Mouse (Mus musculus) liver, embryonic 14.5 days (tissue): Measurements from ENCODE around the gene Barx2. TPM values are rescaled to one million over a fixed set of nuclear protein-coding genes. Genes with fewer than 3 reads are reported as not detected.

Experiments
- ATAC-seq: fragments of 200-750 bp; cut with Nextera tagmentation; 2 replicates; pipeline ENCODE4 v1.8.0; 2017; ENCODE audit warnings: moderate number of reproducible peaks, mild to moderate bottlenecking, moderate library complexity; ENCODE audit not compliant: insufficient read depth
- DNase-seq, 3 experiments: peaks; one replicate each; pipeline ENCODE4 v3.0.0-alpha.2; 2012 to 2013; ENCODE audit warnings: low read depth in 3 of 3, low spot score in 3 of 3
- H3K27ac ChIP-seq: fragments of 300-500 bp; sonication (generic); 2 replicates; pipeline ENCODE4 v1.5.1; 2014; ENCODE audit warnings: moderate library complexity, mild to moderate bottlenecking, control low read depth, inconsistent platforms
- H3K27me3 ChIP-seq: fragments of 300-500 bp; sonication (generic); 2 replicates; pipeline ENCODE4 v1.6.1; 2014; ENCODE audit warnings: mild to moderate bottlenecking, low read length, moderate library complexity; ENCODE audit not compliant: control insufficient read depth, insufficient read depth
- H3K36me3 ChIP-seq: fragments of 300-500 bp; sonication (generic); replicated peaks from 2 replicates; pipeline ENCODE4 v1.6.1; 2014; ENCODE audit warnings: low read depth; ENCODE audit not compliant: control insufficient read depth, insufficient read depth
- H3K4me1 ChIP-seq, 2 experiments: fragments of 200-500 bp in 1 of 2; fragments of 300-500 bp in 1 of 2; sonication (generic) in 1 of 2; replicated peaks; 2 replicates each; pipeline ENCODE4 v1.6.1; 2012 to 2014; ENCODE audit warnings: antibody characterized with exemption in 1 of 2, inconsistent platforms in 1 of 2, low read length in 1 of 2; ENCODE audit not compliant: control insufficient read depth in 2 of 2, insufficient read depth in 2 of 2
- H3K4me2 ChIP-seq: fragments of 300-500 bp; sonication (generic); 2 replicates; pipeline ENCODE4 v1.6.1; 2014; ENCODE audit warnings: low read depth, mild to moderate bottlenecking, control low read depth, moderate library complexity
- H3K4me3 ChIP-seq, 2 experiments: fragments of 200-500 bp in 1 of 2; fragments of 300-500 bp in 1 of 2; sonication (generic) in 1 of 2; 2 replicates each; pipeline ENCODE4 v1.5.1; 2012 to 2014; ENCODE audit warnings: low read depth in 2 of 2, low read length in 2 of 2, mild to moderate bottlenecking in 2 of 2, control low read depth in 1 of 2, inconsistent platforms in 1 of 2, moderate library complexity in 1 of 2; ENCODE audit not compliant: insufficient read depth in 1 of 2
- H3K9ac ChIP-seq: fragments of 300-500 bp; sonication (generic); replicated peaks from 2 replicates; pipeline ENCODE4 v1.6.1; 2014; ENCODE audit warnings: mild to moderate bottlenecking, control low read depth, moderate library complexity
- H3K9me3 ChIP-seq: fragments of 300-500 bp; sonication (generic); 2 replicates; pipeline ENCODE4 v1.6.1; 2016; ENCODE audit warnings: low read length, mixed read lengths; ENCODE audit not compliant: control insufficient read depth
- CTCF ChIP-seq: IDR thresholded peaks from 2 replicates; pipeline ENCODE4 v1.5.1; 2016; ENCODE audit warnings: antibody characterized with exemption, low read depth, control low read depth
- EP300 ChIP-seq: IDR thresholded peaks from 2 replicates; pipeline ENCODE4 v1.6.1; 2016; ENCODE audit warnings: antibody characterized with exemption, low read depth
- WGBS: fragments of 180-500 bp; shearing (Covaris S2); extraction: QIAGEN DNeasy Blood & Tissue Kit; methylation state at CpG from one replicate; pipeline ENCODE4 v1.1.7; 2014; ENCODE audit not compliant: insufficient replicate concordance; 5-methylcytosine and 5-hydroxymethylcytosine counted together
- polyA plus RNA-seq, 2 experiments: library from polyadenylated mRNA; depleted of rRNA in 1 of 2; stranded (reverse) in 1 of 2; unstranded in 1 of 2; fragments of >200 nt; fragmentation: Nextera tagmentation in 1 of 2; extraction: Ambion mirVana in 1 of 2; gene quantifications; 2 replicates each; pipeline versions ENCODE4 v1.2.1 to v1.2.3; 2012 to 2014

Barx2 gene
- polyA plus RNA-seq (2012; rRNA removed) (not detected in 2 replicates), polyA plus RNA-seq (2014; fragmentation: Nextera tagmentation; extraction: Ambion mirVana) (not detected in 2 replicates)

DNA sequence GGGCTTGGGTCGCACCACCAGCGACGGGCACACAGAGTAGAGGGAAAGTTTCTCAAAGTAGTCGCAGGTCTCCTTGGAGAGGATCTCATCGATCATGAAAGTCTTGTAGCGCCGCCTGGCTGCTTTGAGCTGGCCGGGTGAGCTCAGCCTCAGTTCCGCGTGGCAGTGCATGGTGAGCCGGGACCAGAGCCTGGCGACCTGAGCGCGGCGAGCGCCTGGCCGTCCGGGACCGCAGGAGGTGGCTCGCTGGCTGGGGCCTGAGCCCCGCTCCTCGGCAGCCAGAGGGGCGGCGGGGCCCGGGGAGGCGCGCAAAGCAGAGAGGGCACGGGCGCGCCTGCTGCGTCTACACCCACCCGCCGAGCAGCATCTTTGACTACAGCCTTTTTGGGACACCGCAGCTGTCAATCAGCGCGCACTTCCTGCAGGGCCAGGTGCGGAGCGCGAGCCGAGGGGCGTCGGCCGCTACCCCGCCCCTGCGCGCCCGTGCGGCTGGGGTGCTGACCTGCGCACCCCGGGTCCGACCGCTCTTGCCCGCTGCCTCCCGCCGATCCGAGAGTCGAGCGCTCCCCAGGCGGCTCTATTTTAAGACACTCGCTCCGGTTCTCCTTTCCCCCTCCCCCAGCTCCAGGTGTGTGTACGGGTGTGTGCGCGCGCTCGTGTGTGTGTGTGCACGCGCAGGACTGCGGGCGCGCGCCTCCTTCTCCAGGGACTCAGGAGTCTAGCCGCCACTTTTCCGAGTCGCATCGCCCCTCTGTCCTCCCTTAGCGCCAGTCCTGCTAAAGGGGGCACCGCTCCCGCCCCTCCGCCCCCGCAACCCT is at the start of gene Barx2:
Barx2 (minus strand) TSS at position 542 of the 818 bp plus-strand sequence.
- H3K36me3 ChIP-seq: no peaks in the 10 kb centered on the region
- H3K27me3 ChIP-seq: peaks cover 60% of the 10 kb centered on the region
- DNase-seq (no peak), ATAC-seq (no peak)
- no peaks in the 10 kb centered on the region for H3K4me1 ChIP-seq
- no peak for TF ChIP-seq CTCF
- no peak for TF ChIP-seq EP300
- no peak within 1 kb of the TSS for H3K27ac ChIP-seq
- H3K9ac ChIP-seq: no peak within 1 kb of the TSS
- no peaks in the 10 kb centered on the region for H3K9me3 ChIP-seq
- H3K4me2 ChIP-seq: peak within 1 kb of the TSS; percentile 3
- H3K4me3 ChIP-seq: peak within 1 kb of the TSS in 1 of 2 experiments; percentile 25; a peak in 2 of 4 replicates
- under 1% methylated on average over 78 of the region's 81 CpGs for WGBS

DNA sequence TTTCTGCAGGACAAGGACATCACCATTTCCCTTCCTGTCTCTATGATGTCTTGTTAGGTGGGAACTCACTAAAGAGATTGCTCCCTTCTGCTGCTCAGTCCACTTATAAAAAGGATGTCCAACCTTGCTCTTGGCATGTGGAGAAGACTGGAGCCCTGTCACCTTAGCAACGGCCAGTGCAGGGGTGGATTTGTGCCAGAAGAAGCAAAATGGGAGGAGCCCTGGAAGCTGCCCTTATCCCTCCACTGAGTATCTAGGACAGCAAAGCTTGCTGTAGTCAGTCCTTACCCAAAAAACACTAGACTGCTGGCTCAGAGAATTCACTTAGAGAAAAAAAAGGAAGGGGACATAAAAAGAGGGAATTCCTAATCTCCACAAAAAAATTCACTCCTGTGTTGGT is 49.0 kb upstream of the Barx2 start:
- H3K36me3 ChIP-seq: no peaks in the 10 kb centered on the region
- no peaks in the 10 kb centered on the region for H3K27me3 ChIP-seq
- no peak overlapping the region for H3K9ac ChIP-seq
- TF ChIP-seq EP300 (no peak), CTCF (no peak)
- no peaks in the 10 kb centered on the region for H3K9me3 ChIP-seq
- 59% methylated on average over 1 of the region's 1 CpGs for WGBS
- no peak for DNase-seq
- no peaks in the 10 kb centered on the region for H3K4me1 ChIP-seq
- no peak overlapping the region for H3K4me3 ChIP-seq
- ATAC-seq: no peak
- no peak overlapping the region for H3K4me2 ChIP-seq
- no peak overlapping the region for H3K27ac ChIP-seq

- no peaks in the 10 kb centered on the region for H3K36me3 ChIP-seq
- TF ChIP-seq EP300 (no peak), CTCF (no peak)
- H3K27me3 ChIP-seq: no peaks in the 10 kb centered on the region
- H3K4me3 ChIP-seq: no peak overlapping the region
- no peak overlapping the region for H3K27ac ChIP-seq
- H3K4me1 ChIP-seq: no peaks in the 10 kb centered on the region
- ATAC-seq: no peak
- H3K4me2 ChIP-seq: no peak overlapping the region
- no peak overlapping the region for H3K9ac ChIP-seq
- no peak for DNase-seq
- H3K9me3 ChIP-seq: no peaks in the 10 kb centered on the region
- 40% methylated on average over 2 of the region's 2 CpGs for WGBS
These were observed 47.2 kb upstream of the Barx2 start for GRCm38 (mm10) chr9:31960488-31960887.

DNA sequence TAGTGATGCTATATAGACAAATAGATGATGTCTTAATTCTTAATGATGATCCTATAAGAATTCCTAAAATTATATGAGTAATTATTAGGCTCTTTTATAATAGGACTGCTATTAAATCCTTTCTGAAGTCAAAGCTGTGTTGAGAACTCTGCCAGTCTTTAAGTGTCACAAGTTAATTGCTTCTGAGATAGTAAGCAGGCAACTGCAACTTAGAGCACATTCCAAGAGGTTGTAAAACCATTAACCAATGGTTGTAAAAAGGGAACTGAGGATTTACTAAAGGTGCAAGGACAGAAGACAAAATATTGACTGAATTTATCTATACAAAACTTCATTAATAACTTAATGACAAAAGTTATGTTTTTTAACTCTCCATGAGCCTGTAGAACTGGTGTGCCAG is 44.9 kb upstream of the Barx2 start:
- Histone ChIP-seq H3K36me3 (no peaks in the 10 kb centered on the region), H3K27me3 (no peaks in the 10 kb centered on the region), H3K9ac (no peak overlapping the region), H3K27ac (no peak overlapping the region), H3K4me3 (no peak overlapping the region), H3K4me1 (no peaks in the 10 kb centered on the region), H3K4me2 (no peak overlapping the region), H3K9me3 (no peaks in the 10 kb centered on the region)
- TF ChIP-seq EP300: no peak
- TF ChIP-seq CTCF: no peak
- DNase-seq (no peak), ATAC-seq (no peak)

DNA sequence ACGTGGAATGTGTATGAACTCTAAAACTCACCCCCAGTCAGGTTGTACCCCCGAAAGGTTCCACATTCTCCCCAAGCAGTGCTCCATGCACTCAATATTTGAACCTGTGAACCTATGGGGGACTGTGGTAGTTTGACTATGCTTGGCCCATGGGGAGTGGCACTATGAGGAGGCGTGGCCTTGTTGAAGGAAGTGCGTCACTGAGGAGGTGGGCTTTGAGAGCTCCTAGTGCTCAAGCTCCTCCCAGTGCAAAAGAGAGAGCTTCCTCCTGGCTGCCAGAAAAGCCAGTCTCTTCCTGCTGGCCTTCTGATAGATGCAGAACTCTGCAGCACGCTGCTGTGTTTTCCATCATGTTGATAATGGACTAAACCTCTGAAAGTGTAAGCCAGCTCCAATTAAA is 37.2 kb upstream of the Barx2 start:
- Histone ChIP-seq H3K4me2 (no peak overlapping the region), H3K27me3 (no peaks in the 10 kb centered on the region), H3K4me3 (no peak overlapping the region), H3K27ac (no peak overlapping the region), H3K9me3 (no peaks in the 10 kb centered on the region), H3K36me3 (no peaks in the 10 kb centered on the region), H3K9ac (no peak overlapping the region), H3K4me1 (no peaks in the 10 kb centered on the region)
- 60% methylated on average over 5 of the region's 5 CpGs for WGBS
- TF ChIP-seq CTCF (no peak), EP300 (no peak)
- DNase-seq (no peak), ATAC-seq (no peak)
